Mouse (Mus musculus) C2C12 (cell line): Measurements from ENCODE around the gene Fcer1g. TPM values are rescaled to one million over a fixed set of nuclear protein-coding genes. Genes with fewer than 3 reads are reported as not detected.

Experiments used
- H3K27me3 ChIP-seq: one replicate; pipeline ENCODE4 v1.6.1; 2011; ENCODE audit not compliant: control insufficient read depth, insufficient read depth, insufficient read length
- H3K36me3 ChIP-seq: one replicate; pipeline ENCODE4 v1.6.1; 2011; ENCODE audit not compliant: control insufficient read depth, insufficient read depth
- H3K4me3 ChIP-seq: one replicate; pipeline ENCODE4 v1.5.1; 2011; ENCODE audit warnings: mild to moderate bottlenecking, control low read depth; ENCODE audit not compliant: poor library complexity, insufficient read depth, severe bottlenecking
- H3K79me2 ChIP-seq: one replicate; pipeline ENCODE4 v1.6.1; 2011; ENCODE audit not compliant: control insufficient read depth, insufficient read depth
- H3K79me3 ChIP-seq: one replicate; pipeline ENCODE4 v1.6.1; 2011; ENCODE audit warnings: low read depth, control low read depth
- H3ac ChIP-seq: one replicate; pipeline ENCODE3; 2011; ENCODE audit warnings: low read depth; ENCODE audit not compliant: control insufficient read depth, insufficient read length
- CEBPB ChIP-seq: IDR thresholded peaks from one replicate; pipeline ENCODE4 v1.6.1; 2011; ENCODE audit warnings: low read depth, mild to moderate bottlenecking, control low read depth, moderate library complexity
- CTCF ChIP-seq: IDR thresholded peaks from one replicate; pipeline ENCODE4 v1.5.1; 2011; ENCODE audit not compliant: control insufficient read depth, insufficient read depth, insufficient read length
- FOSL1 ChIP-seq: IDR thresholded peaks from one replicate; pipeline ENCODE4 v1.8.0; 2011; ENCODE audit warnings: mild to moderate bottlenecking, low read length; ENCODE audit not compliant: poor library complexity, insufficient read depth, severe bottlenecking
- MAX ChIP-seq: IDR thresholded peaks from one replicate; pipeline ENCODE4 v1.6.1; 2011; ENCODE audit warnings: mild to moderate bottlenecking, control low read depth
- MYOD1 ChIP-seq: IDR thresholded peaks from one replicate; pipeline ENCODE4 v1.6.1; 2011; ENCODE audit warnings: low read depth; ENCODE audit not compliant: control insufficient read depth, insufficient read length
- MYOG ChIP-seq: IDR thresholded peaks from one replicate; pipeline ENCODE4 v1.6.1; 2011; ENCODE audit not compliant: control insufficient read depth, insufficient read length; ENCODE audit errors: extremely low read depth
- USF1 ChIP-seq: IDR thresholded peaks from one replicate; pipeline ENCODE4 v1.6.1; 2011; ENCODE audit warnings: low read depth, mild to moderate bottlenecking, control low read depth, moderate library complexity
- polyA plus RNA-seq: library from polyadenylated mRNA; unstranded; fragments of >200 nt; fragmentation: generic; extraction: Trizol; gene quantifications from one replicate; pipeline ENCODE4 v1.2.1, GENCODE M21; 2012; ENCODE audit warnings: missing spikeins

Fcer1g gene
- polyA plus RNA-seq, 1 experiment, result not detected

- no peak overlapping the region for H3ac ChIP-seq
- no peaks in the 10 kb centered on the region for H3K79me3 ChIP-seq
- TF ChIP-seq MAX (no peak), USF1 (no peak), FOSL1 (no peak), CEBPB (no peak), CTCF (no peak), MYOD1 (no peak), MYOG (no peak)
- H3K4me3 ChIP-seq, result no peak overlapping the region
- no peaks in the 10 kb centered on the region for H3K79me2 ChIP-seq
- H3K27me3 ChIP-seq, result no peaks in the 10 kb centered on the region
- H3K36me3 ChIP-seq, result no peaks in the 10 kb centered on the region
Observed at GRCm38 (mm10) chr1:171190832-171191231, 43.3 kb downstream of the Fcer1g start.

DNA sequence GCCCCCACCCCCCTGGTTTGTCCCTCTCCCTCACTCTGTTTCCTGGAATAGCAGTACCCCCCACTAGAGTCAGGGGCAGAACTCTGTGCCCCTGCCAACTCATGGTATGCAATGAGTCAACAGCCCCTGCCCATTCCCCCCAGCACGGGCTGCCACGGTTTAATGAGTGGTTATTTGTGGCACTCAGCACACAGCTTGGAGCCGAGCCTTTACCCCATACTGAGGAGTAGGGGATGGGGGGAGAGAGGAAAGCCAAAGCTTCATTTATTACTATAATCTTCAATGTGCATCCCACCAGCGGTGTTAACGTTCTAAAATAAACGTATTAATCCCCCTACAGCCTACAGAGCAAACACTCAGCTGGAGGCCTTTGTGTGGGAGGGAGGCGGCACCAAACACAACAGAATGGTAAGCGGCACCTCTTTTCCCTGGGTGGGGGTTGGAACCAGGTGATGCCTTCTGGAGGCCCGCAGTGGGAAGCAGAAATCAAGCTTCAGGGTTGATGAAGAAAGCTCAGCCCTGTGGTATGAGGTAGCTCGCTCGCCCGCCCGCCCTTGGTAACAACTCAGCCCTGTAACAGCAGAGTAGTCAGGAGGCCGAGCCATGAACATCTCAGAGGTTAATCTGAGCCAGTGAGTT, 44.6 kb downstream of the Fcer1g start:
- no peaks in the 10 kb centered on the region for H3K79me3 ChIP-seq
- H3K36me3 ChIP-seq, result no peaks in the 10 kb centered on the region
- no peak overlapping the region for H3K4me3 ChIP-seq
- H3K27me3 ChIP-seq, result no peaks in the 10 kb centered on the region
- H3ac ChIP-seq, result no peak overlapping the region
- no peaks in the 10 kb centered on the region for H3K79me2 ChIP-seq
- TF ChIP-seq CEBPB, result no peak
- no peak for TF ChIP-seq CTCF
- no peak for TF ChIP-seq MAX
- TF ChIP-seq FOSL1, result no peak
- TF ChIP-seq USF1, result no peak
- TF ChIP-seq MYOD1, result no peak
- TF ChIP-seq MYOG, result no peak

DNA sequence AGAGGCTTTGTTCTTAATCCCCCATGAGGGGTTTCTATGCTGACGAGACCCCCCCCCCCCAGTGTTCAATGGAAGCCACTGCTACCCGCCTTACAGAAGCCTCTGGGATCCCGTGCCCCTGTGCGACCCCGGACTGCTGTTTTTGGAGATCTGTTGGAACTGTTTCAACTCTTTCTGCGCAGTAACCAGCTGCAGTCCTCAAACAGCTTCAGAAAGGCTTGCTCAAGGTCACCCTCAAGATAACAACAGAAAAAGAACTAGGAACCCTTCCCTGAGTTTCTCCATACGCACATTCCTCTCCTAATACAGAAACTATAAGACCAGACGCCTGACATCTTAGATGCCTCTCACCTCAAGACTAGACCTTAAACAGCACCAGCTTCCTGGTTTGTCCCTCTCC, 45.1 kb downstream of the Fcer1g start:
- Histone ChIP-seq H3ac (no peak overlapping the region), H3K36me3 (no peaks in the 10 kb centered on the region), H3K4me3 (no peak overlapping the region), H3K79me2 (no peaks in the 10 kb centered on the region), H3K79me3 (no peaks in the 10 kb centered on the region), H3K27me3 (no peaks in the 10 kb centered on the region)
- TF ChIP-seq MYOG (no peak), MYOD1 (no peak), CEBPB (no peak), MAX (no peak), CTCF (no peak), FOSL1 (no peak), USF1 (no peak)

DNA sequence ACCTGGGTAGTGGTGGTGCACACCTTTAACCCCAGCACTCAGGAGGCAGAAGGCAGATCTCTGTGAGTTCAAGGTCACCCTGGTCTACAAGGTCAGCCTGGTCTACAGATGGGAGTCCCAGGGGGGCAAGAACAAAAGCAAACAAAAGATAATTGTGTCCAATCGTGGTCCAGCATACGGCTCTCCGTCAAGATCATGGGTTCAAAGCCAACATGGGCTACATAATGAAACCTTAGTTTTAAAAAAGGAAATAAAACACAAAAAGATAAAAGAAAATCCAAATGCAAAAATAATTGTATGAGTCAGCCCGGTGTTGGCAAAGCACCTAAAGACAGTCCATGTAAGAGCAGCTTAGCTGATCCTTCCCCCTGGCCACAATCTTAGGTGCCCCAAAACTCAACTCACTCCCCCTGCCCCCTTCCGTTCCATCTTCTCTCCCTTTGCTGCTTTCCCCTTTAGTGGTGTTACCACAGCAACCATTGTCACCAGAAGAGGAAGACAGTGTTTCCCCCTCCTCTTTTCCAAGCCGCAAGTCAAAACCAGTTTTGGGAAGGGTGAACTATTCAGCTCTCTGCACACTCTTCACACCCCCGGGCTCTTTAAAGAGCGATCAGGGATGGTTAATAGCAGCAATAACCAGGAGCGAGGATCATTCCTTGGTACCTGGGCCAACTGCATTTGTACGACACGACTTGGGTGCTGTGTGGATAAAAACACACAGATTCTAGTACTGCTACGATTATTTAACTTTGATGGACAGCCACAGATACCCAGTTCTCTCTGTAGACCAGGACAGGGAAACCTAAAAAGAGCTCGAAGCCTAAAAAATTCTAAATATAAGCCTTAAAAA, 46.1 kb downstream of the Fcer1g start:
- Histone ChIP-seq H3ac (no peak overlapping the region), H3K79me3 (no peaks in the 10 kb centered on the region), H3K4me3 (no peak overlapping the region), H3K27me3 (no peaks in the 10 kb centered on the region), H3K36me3 (no peaks in the 10 kb centered on the region), H3K79me2 (no peaks in the 10 kb centered on the region)
- TF ChIP-seq CTCF (no peak), MYOD1 (no peak)

GRCm38 (mm10) chr1:171185655-171186054, 48.5 kb downstream of the Fcer1g start:
- H3K79me3 ChIP-seq, result no peaks in the 10 kb centered on the region
- no peak overlapping the region for H3K4me3 ChIP-seq
- no peaks in the 10 kb centered on the region for H3K36me3 ChIP-seq
- H3K79me2 ChIP-seq, result no peaks in the 10 kb centered on the region
- no peak for TF ChIP-seq MYOG
- no peak for TF ChIP-seq MAX
- TF ChIP-seq CTCF, result no peak
- TF ChIP-seq USF1, result no peak
- no peak for TF ChIP-seq MYOD1
- no peak for TF ChIP-seq CEBPB
- no peak overlapping the region for H3ac ChIP-seq
- H3K27me3 ChIP-seq, result no peaks in the 10 kb centered on the region

DNA sequence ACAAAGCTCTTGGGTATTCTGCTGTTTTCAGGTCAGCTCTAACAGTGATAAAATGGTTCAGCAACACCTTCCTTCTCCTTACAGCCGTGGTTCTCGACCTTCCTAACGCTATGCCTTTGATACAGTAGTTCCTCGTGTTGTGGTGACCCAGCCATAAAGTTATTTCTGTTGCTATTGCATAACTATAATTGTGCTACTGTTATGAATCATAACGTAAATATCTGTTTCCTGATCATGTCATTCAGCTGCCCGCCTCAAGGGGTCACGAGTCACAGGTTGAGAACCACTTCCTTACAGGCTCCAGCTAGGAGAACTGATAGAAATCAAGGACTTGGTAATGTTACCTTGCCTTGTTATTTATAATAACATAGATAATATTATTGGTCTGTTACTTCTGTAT, 49.9 kb downstream of the Fcer1g start:
- Histone ChIP-seq H3K36me3 (no peaks in the 10 kb centered on the region), H3K79me2 (no peaks in the 10 kb centered on the region), H3K27me3 (no peaks in the 10 kb centered on the region), H3K79me3 (no peaks in the 10 kb centered on the region), H3K4me3 (no peak overlapping the region), H3ac (no peak overlapping the region)
- TF ChIP-seq CEBPB, result peak; percentile 95
- peak; percentile 21 for TF ChIP-seq USF1
- TF ChIP-seq MAX, result no peak
- no peak for TF ChIP-seq CTCF
- TF ChIP-seq FOSL1, result peak; percentile 73
- TF ChIP-seq MYOD1, result no peak
- no peak for TF ChIP-seq MYOG
